Mouse (Mus musculus): ENCODE data around the gene Zfp988. TPM values are rescaled to one million over a fixed set of nuclear protein-coding genes. Genes with fewer than 3 reads are reported as not detected.
"Not testable (repeated sequence)": the region's sequence is repeated elsewhere in the genome, so short reads cannot be mapped to it uniquely, and the experiment has no call there.

The Zfp988 gene
- total and polyA plus RNA-seq, 2 experiments from 2014 or later = 0.05 to 0.15 TPM

GRCm38 (mm10) chr4:147350541-147350940 is 45.1 kb downstream of the Zfp988 start:
- H3K27me3 ChIP-seq (ENCODE audit: insufficient read depth, low read length); H3K4me2 ChIP-seq (ENCODE audit: low read depth, low read length); H3K9ac ChIP-seq (replicated peaks; ENCODE audit: low read length); DNase-seq (ENCODE audit: low spot score); H3K36me3 ChIP-seq (ENCODE audit: insufficient read depth, low read length); ATAC-seq; H3K4me3 ChIP-seq (ENCODE audit: low read length); H3K4me1 ChIP-seq (ENCODE audit: insufficient read depth, low read length); H3K27ac ChIP-seq: not testable (repeated sequence)
- 85% methylated on average over 2 of the region's 2 CpGs for WGBS
- peaks cover 43% of the 10 kb centered on the region for H3K9me3 ChIP-seq (ENCODE audit: low read length)

DNA sequence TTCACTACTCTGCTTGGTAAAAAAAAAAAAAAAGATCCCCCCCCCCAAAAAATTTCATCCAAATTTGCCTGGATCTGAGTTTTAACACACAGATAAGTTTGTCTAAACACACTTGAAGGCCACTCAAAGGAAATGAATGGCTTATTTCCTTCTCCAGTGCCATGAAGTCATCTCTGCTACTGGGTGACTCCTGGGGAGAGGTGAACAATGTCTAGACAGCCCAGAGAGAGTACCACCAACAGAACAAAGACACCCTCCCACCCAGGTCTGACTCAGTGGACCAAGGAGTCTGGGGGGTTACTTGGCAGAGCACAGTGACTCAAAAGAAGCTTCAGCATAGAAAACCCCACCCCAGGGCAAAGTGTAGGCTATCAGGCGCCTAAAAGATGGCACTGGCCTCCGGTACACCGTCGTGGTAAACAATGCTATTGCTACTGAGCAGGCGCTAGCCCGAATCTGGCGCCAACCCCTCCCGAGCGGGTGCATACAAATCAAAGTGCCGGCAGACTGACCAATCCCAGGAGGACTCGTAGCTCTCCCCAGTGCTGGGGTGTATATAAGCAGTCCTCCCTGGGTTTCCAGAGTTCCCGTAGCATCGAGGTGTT is 46.0 kb downstream of the Zfp988 start:
- not testable (repeated sequence) for H3K36me3 ChIP-seq (ENCODE audit: insufficient read depth, low read length); H3K27ac ChIP-seq; H3K27me3 ChIP-seq (ENCODE audit: insufficient read depth, low read length); ATAC-seq; H3K9ac ChIP-seq (replicated peaks; ENCODE audit: low read length); H3K4me1 ChIP-seq (ENCODE audit: insufficient read depth, low read length); DNase-seq (ENCODE audit: low spot score); H3K4me3 ChIP-seq (ENCODE audit: low read length); H3K4me2 ChIP-seq (ENCODE audit: low read depth, low read length)
- 83% methylated on average over 10 of the region's 13 CpGs for WGBS
- peaks cover 40% of the 10 kb centered on the region for H3K9me3 ChIP-seq (ENCODE audit: low read length)

GRCm38 (mm10) chr4:147353626-147354025 is 48.2 kb downstream of the Zfp988 start:
- not testable (repeated sequence) for H3K27me3 ChIP-seq (ENCODE audit: insufficient read depth, low read length); H3K27ac ChIP-seq; DNase-seq (ENCODE audit: low spot score); ATAC-seq; H3K4me2 ChIP-seq (ENCODE audit: low read depth, low read length); H3K4me1 ChIP-seq (ENCODE audit: insufficient read depth, low read length); H3K4me3 ChIP-seq (ENCODE audit: low read length); H3K36me3 ChIP-seq (ENCODE audit: insufficient read depth, low read length); H3K9ac ChIP-seq (replicated peaks; ENCODE audit: low read length)
- peaks cover 27% of the 10 kb centered on the region for H3K9me3 ChIP-seq (ENCODE audit: low read length)
- 85% methylated on average over 4 of the region's 4 CpGs for WGBS

- not testable (repeated sequence) for H3K4me1 ChIP-seq (ENCODE audit: insufficient read depth, low read length)
- WGBS = no CpG with 5 or more reads among the region's 3 CpGs
Measured at GRCm38 (mm10) chr4:147356042-147356441, 50.6 kb downstream of the Zfp988 start.

GRCm38 (mm10) chr4:147357195-147357594 is 51.7 kb downstream of the Zfp988 start:
- not testable (repeated sequence) for H3K4me2 ChIP-seq (ENCODE audit: low read depth, low read length); H3K9me3 ChIP-seq (ENCODE audit: low read length); H3K4me1 ChIP-seq (ENCODE audit: insufficient read depth, low read length); ATAC-seq; DNase-seq (ENCODE audit: low spot score); H3K27ac ChIP-seq; H3K36me3 ChIP-seq (ENCODE audit: insufficient read depth, low read length); H3K27me3 ChIP-seq (ENCODE audit: insufficient read depth, low read length); H3K4me3 ChIP-seq (ENCODE audit: low read length); H3K9ac ChIP-seq (replicated peaks; ENCODE audit: low read length)
- WGBS = no CpG with 5 or more reads among the region's 2 CpGs

More at GRCm38 (mm10) chr4:147356042-147356441, 50.6 kb downstream of the Zfp988 start:
- H3K4me3 ChIP-seq (ENCODE audit: low read length); DNase-seq (ENCODE audit: low spot score); H3K9ac ChIP-seq (replicated peaks; ENCODE audit: low read length); H3K36me3 ChIP-seq (ENCODE audit: insufficient read depth, low read length); ATAC-seq; H3K9me3 ChIP-seq (ENCODE audit: low read length); H3K4me2 ChIP-seq (ENCODE audit: low read depth, low read length); H3K27me3 ChIP-seq (ENCODE audit: insufficient read depth, low read length); H3K27ac ChIP-seq: not testable (repeated sequence)

DNA sequence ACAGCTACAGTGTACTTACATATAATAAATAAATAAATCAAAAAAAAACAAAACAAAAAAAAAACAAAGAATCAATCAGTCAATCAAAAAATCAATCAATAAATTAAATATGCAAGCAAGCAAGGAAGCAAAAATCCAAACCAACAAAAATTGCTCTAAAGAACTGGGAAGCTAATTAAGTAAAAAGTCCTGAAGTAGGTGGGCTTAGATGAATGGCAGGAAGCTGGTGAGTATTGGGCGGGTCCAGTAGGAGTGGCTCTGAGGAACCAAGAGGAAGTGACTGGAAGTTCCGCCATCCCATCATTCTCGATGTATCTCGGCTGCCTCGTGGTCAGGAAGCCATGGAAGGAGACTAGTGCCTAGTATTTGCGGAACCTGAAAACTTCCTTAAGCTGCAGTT is 55.5 kb downstream of the Zfp988 start, which contains the start of gene Zfp978:
Zfp978 (plus strand) TSS at position 301 of the 400 bp plus-strand sequence.
- not testable (repeated sequence) for ATAC-seq; H3K27ac ChIP-seq; H3K36me3 ChIP-seq (ENCODE audit: insufficient read depth, low read length); H3K4me3 ChIP-seq (ENCODE audit: low read length); H3K4me1 ChIP-seq (ENCODE audit: insufficient read depth, low read length); DNase-seq (ENCODE audit: low spot score); H3K9ac ChIP-seq (replicated peaks; ENCODE audit: low read length); H3K4me2 ChIP-seq (ENCODE audit: low read depth, low read length); H3K27me3 ChIP-seq (ENCODE audit: insufficient read depth, low read length); H3K9me3 ChIP-seq (ENCODE audit: low read length)
- no CpG with 5 or more reads among the region's 6 CpGs for WGBS

DNA sequence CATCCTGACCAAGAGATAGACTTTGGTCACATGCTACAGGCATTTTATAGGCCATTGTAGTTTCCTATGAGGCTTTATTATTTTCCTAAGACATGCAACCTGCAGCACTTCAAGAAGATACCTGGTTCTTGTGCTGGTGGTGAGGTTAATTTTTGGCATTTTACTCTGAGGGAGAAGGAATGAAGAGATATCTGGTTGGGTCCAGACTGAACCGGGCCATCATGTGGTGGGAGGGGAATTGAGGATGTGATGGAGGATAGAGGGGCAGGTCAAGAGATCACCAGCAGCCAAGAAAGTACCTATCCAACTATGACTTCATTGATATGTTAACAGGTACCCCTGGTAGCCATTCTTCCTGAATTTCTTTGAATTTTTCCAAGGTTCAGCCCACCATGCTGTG is 56.4 kb downstream of the Zfp988 start:
- H3K36me3 ChIP-seq (ENCODE audit: insufficient read depth, low read length); H3K27me3 ChIP-seq (ENCODE audit: insufficient read depth, low read length); H3K27ac ChIP-seq; H3K9me3 ChIP-seq (ENCODE audit: low read length); H3K4me2 ChIP-seq (ENCODE audit: low read depth, low read length); H3K4me3 ChIP-seq (ENCODE audit: low read length); ATAC-seq; H3K4me1 ChIP-seq (ENCODE audit: insufficient read depth, low read length); H3K9ac ChIP-seq (replicated peaks; ENCODE audit: low read length); DNase-seq (ENCODE audit: low spot score): not testable (repeated sequence)
- WGBS = no CpG with 5 or more reads among the region's 1 CpGs

DNA sequence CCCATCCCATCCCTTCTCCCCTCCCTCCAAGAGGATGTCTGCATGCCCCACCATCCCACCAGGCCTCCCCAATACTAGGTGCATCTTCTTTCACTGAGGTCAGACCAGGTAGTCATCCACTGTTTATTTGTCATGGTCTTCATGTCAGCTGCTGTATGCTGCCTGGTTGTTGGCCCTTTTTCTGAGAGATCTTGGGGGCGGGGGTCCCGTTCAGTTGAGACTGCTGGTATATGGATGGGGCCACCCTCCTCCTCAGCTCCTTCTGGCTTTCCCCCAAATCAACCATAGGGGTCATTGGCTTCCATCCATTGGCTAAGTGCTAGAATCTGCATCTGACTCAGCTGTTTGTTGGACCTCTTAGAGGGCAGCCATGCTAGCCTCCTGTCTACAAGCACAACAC is 64.1 kb downstream of the Zfp988 start:
- not testable (repeated sequence) for H3K27ac ChIP-seq; DNase-seq (ENCODE audit: low spot score); H3K4me1 ChIP-seq (ENCODE audit: insufficient read depth, low read length); H3K9me3 ChIP-seq (ENCODE audit: low read length); H3K9ac ChIP-seq (replicated peaks; ENCODE audit: low read length); H3K36me3 ChIP-seq (ENCODE audit: insufficient read depth, low read length); H3K4me3 ChIP-seq (ENCODE audit: low read length); H3K4me2 ChIP-seq (ENCODE audit: low read depth, low read length); H3K27me3 ChIP-seq (ENCODE audit: insufficient read depth, low read length)
- peak; percentile 72 for ATAC-seq
- no CpG with 5 or more reads among the region's 2 CpGs for WGBS

DNA sequence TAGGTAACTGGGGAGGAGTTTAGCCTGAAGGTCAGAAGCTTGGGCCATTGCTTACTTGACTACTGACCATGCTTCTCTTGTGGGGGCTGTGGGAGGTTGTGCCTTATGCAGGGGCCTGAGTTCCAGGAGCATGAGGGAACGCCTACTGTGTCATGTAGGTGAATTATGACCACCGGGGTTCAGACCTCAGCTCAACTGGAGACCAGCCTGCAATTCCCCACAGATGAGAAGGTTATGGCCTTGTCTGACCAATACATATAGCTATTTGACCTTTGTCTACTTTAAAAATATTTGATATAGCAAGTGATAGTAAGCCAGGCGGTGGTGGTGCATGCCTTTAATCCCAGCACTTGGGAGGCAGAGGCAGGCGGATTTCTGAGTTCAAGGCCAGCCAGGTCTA is 77.7 kb downstream of the Zfp988 start:
- WGBS = 76% methylated on average over 2 of the region's 4 CpGs
- not testable (repeated sequence) for DNase-seq (ENCODE audit: low spot score); H3K27ac ChIP-seq; H3K4me2 ChIP-seq (ENCODE audit: low read depth, low read length); H3K9ac ChIP-seq (replicated peaks; ENCODE audit: low read length); H3K27me3 ChIP-seq (ENCODE audit: insufficient read depth, low read length); H3K9me3 ChIP-seq (ENCODE audit: low read length); ATAC-seq; H3K4me3 ChIP-seq (ENCODE audit: low read length); H3K36me3 ChIP-seq (ENCODE audit: insufficient read depth, low read length); H3K4me1 ChIP-seq (ENCODE audit: insufficient read depth, low read length)

Data from hindbrain, postnatal 0 days (tissue).